20 mouse cellular contexts compared by ENCODE assay signal in genomic region chr2:60370188-60370587, GRCm38 (mm10).
"Had no signal": no experiment of that assay in that cellular context is flagged by ENCODE, and none has a peak within 500 bp of the region (broad histone marks: within the 10 kb centered on the region; RNA-seq: fewer than 3 reads in every experiment).

No protein-coding gene starts in this region.

- H3K27ac ChIP-seq: kidney, postnatal 0 days; layer of hippocampus, adult 2 months; limb, embryonic 10.5 days; limb, embryonic 13.5 days; liver, embryonic 13.5 days; midbrain, embryonic 10.5 days; midbrain, embryonic 13.5 days; stomach, postnatal 0 days had no signal

- ATAC-seq: midbrain, embryonic 13.5 days; midbrain, embryonic 16.5 days had no signal

- H3K9me3 ChIP-seq: limb, embryonic 10.5 days; limb, embryonic 13.5 days; liver, embryonic 13.5 days; megakaryocyte, embryonic 14.5 days; midbrain, embryonic 10.5 days; midbrain, embryonic 13.5 days had no signal

- H3K9ac ChIP-seq: limb, embryonic 13.5 days; liver, embryonic 13.5 days; lung, embryonic 14.5 days; midbrain, embryonic 13.5 days had no signal

- H3K36me3 ChIP-seq: limb, embryonic 13.5 days; liver, embryonic 13.5 days; midbrain, embryonic 13.5 days had no signal

- DNase-seq: kidney, adult 8-10 months; kidney, postnatal 25 days; layer of hippocampus, adult 9-11 months; liver; liver, embryonic 13.5 days; lung, embryonic 14.5 days; right cerebral cortex, postnatal 14 days; right cerebral cortex, postnatal 4 days; thymus, adult 2 months; thymus, postnatal 14 days; thymus, postnatal 4 days had no signal

- H3K27me3 ChIP-seq: limb, embryonic 13.5 days; liver, embryonic 13.5 days; midbrain, embryonic 13.5 days had no signal

- H3K4me2 ChIP-seq: limb, embryonic 13.5 days; liver, embryonic 13.5 days; lung, embryonic 14.5 days; midbrain, embryonic 13.5 days had no signal

- H3K4me1 ChIP-seq: limb, embryonic 10.5 days; limb, embryonic 13.5 days; liver, embryonic 13.5 days; megakaryocyte, embryonic 14.5 days; midbrain, embryonic 13.5 days had no signal

- H3K4me3 ChIP-seq: layer of hippocampus, adult 2 months; limb, embryonic 10.5 days; limb, embryonic 13.5 days; liver, embryonic 13.5 days; megakaryocyte, embryonic 14.5 days; midbrain, embryonic 10.5 days; midbrain, embryonic 13.5 days had no signal
